Mouse (Mus musculus) neural tube, embryonic 13.5 days (tissue): Measurements from ENCODE around the gene Rnf126. TPM values are rescaled to one million over a fixed set of nuclear protein-coding genes. Genes with fewer than 3 reads are reported as not detected.

ENCODE experiments used
- ATAC-seq: fragments of 200-750 bp; cut with Nextera tagmentation; 2 replicates; pipeline ENCODE4 v1.8.0; 2017; ENCODE audit warnings: low read depth, mild to moderate bottlenecking, moderate TSS enrichment, moderate library complexity
- H3K27ac ChIP-seq: fragments of 300-500 bp; sonication (generic); replicated peaks from 2 replicates; pipeline ENCODE4 v1.5.1; 2015; ENCODE audit warnings: moderate library complexity, mild to moderate bottlenecking, inconsistent platforms
- H3K27me3 ChIP-seq: fragments of 300-500 bp; sonication (generic); 2 replicates; pipeline ENCODE4 v1.6.1; 2015; ENCODE audit warnings: mild to moderate bottlenecking, inconsistent platforms
- H3K36me3 ChIP-seq: fragments of 300-500 bp; sonication (generic); 2 replicates; pipeline ENCODE4 v1.6.1; 2015; ENCODE audit warnings: mild to moderate bottlenecking, inconsistent platforms
- H3K4me1 ChIP-seq: fragments of 300-500 bp; sonication (generic); replicated peaks from 2 replicates; pipeline ENCODE4 v1.6.1; 2015; ENCODE audit warnings: inconsistent platforms
- H3K4me2 ChIP-seq: fragments of 300-500 bp; sonication (generic); 2 replicates; pipeline ENCODE4 v1.6.1; 2015; ENCODE audit warnings: inconsistent platforms, mild to moderate bottlenecking, moderate library complexity
- H3K4me3 ChIP-seq: fragments of 300-500 bp; sonication (generic); 2 replicates; pipeline ENCODE4 v1.5.1; 2015; ENCODE audit warnings: mild to moderate bottlenecking, inconsistent platforms
- H3K9ac ChIP-seq: fragments of 300-500 bp; sonication (generic); 2 replicates; pipeline ENCODE4 v1.6.1; 2015; ENCODE audit warnings: moderate library complexity, mild to moderate bottlenecking, inconsistent platforms
- H3K9me3 ChIP-seq: fragments of 300-500 bp; sonication (generic); 2 replicates; pipeline ENCODE4 v1.6.1; 2016; ENCODE audit warnings: inconsistent platforms
- WGBS: fragments of 180-500 bp; shearing (Covaris S2); methylation state at CpG from one replicate; pipeline ENCODE4 v1.1.7; 2015; 5-methylcytosine and 5-hydroxymethylcytosine counted together
- polyA plus RNA-seq: library from polyadenylated mRNA; unstranded; fragments of >200 nt; fragmentation: Nextera tagmentation; extraction: Ambion mirVana; gene quantifications from 2 replicates; pipeline ENCODE4 v1.2.1, GENCODE M21; 2015

Rnf126 gene
- polyA plus RNA-seq, result 96.2 and 98.5 TPM in 2 replicates

DNA sequence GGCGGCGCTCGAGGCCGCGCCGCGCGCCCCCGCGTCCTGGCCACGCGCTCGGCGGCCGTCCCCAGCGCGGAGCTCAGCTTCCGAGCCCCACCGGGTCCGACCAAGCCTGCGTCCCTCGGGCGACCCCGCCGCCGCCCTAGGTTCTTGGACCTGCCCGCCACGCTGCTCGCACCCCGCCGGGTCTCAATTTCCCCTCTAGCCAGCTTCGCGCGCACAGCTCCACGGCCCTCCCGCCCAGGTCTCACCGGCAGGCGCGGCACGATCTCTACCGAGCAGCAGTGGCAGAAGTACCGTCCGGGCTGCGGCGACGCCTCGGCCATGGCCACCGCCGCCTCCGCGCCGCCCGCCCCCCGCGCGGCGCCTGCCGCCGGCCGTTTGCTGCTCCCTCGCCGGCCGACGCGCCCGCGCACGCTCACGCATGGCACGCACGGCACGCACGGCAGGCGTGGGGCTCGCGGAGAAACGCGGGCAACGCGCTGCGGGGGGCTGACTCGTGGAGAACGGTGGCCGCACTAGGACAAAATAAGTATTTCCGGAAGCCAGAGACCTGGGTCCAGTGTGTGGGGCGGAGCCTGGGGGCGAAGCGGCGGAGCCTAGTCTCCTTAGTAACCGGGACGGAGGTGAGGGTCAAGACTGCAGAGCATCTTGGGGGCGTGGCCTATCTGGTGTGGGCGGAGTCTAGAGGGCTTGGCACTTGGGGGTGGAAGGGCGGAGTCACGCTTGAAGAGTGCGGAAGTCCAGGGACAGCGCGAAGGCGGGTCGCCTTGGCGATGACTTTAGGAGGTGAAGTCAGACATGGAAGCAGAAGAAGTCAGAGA, at the start of gene Rnf126:
Gene Rnf126 (minus strand): TSS at position 445 of the 818 bp plus-strand sequence.
- peaks cover 11% of the 10 kb centered on the region for H3K36me3 ChIP-seq
- H3K4me3 ChIP-seq, result peak within 1 kb of the TSS; percentile 95
- no peaks in the 10 kb centered on the region for H3K9me3 ChIP-seq
- H3K4me2 ChIP-seq, result peak within 1 kb of the TSS; percentile 96
- peak within 1 kb of the TSS; percentile 94 for H3K27ac ChIP-seq
- H3K4me1 ChIP-seq, result peaks cover 40% of the 10 kb centered on the region
- peak; percentile 92 for ATAC-seq
- under 1% methylated on average over 87 of the region's 101 CpGs for WGBS
- H3K9ac ChIP-seq, result peak within 1 kb of the TSS; percentile 96
- no peaks in the 10 kb centered on the region for H3K27me3 ChIP-seq

DNA sequence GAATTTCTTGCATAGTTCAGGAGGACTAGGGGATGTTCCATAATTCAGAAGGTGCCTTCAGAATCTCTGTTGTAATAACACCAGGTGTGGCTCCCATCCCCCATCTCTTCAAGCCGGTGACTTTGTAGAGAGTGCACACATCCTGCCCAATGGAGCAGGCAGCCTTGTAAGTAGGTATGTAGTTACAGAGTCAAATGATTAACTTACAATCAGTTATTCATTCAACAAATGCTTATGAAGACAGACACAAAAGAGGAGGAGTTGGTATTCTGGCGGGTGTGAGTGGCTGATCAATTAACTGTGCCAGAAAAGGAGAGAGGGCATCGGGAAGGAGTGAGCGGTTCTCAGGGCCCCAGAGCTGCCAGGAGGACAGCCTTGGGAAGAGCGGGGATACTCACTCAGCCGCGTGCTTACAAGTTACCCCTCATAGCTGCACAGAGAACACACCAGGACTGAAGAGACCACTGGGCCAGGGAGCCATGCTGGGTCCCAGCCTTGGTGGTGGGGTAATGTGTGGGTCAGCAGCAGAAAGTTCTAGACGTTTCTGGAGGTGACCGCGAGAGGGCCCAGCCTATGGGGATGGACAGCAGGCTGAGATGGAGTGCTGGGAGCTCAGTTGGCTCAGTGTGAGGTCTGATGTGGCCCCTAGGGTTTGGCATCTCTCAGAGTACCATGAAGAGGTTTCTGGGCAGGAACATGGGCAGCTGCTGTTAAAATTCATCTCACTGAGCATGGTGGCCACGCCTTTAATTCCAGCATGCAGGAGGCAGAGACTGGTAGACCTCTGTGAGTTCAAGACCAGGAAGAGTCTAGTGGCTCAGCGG, 49.1 kb upstream of the Rnf126 start:
- Histone ChIP-seq H3K9ac (no peak overlapping the region), H3K27ac (no peak overlapping the region), H3K27me3 (no peaks in the 10 kb centered on the region), H3K4me3 (no peak overlapping the region), H3K4me2 (no peak overlapping the region), H3K36me3 (peaks cover 79% of the 10 kb centered on the region), H3K4me1 (peaks cover 8% of the 10 kb centered on the region; the same call in 1 of the 2 replicates), H3K9me3 (no peaks in the 10 kb centered on the region)
- WGBS, result 89% methylated on average over 12 of the region's 12 CpGs
- no peak for ATAC-seq

DNA sequence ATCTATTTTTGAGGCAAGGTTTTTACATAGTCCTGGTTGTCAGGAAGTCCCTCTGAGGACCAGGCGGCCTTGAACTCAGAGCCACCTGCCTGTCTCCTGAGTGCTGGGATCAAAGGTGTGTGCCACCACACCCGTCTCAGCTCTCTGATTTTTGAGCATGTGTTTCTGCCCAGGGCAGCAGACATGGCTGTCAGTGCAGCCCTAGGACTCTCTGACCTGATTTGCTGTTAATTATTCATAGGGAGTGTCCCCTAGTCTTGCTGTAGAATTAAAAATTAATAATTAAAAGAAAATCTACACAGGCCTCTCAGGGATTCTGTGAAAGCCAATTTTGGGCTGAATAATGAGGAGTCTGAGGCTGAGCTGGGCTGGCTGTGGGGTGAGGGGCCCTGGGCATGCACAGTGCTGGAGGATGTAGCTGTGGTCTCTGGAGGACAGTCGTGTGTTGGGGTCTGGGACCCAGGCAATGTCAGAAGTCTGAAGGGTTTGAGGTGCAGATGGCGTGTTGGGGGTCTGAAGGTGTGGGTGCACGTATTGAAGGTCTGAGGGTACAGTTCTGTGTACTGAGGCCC, 47.6 kb upstream of the Rnf126 start:
- Histone ChIP-seq H3K4me1 (peaks cover 8% of the 10 kb centered on the region; the same call in 1 of the 2 replicates), H3K27me3 (no peaks in the 10 kb centered on the region), H3K4me2 (no peak overlapping the region), H3K9ac (no peak overlapping the region), H3K9me3 (no peaks in the 10 kb centered on the region), H3K36me3 (peaks cover 78% of the 10 kb centered on the region), H3K4me3 (no peak overlapping the region), H3K27ac (no peak overlapping the region)
- 81% methylated on average over 5 of the region's 5 CpGs for WGBS
- no peak for ATAC-seq

DNA sequence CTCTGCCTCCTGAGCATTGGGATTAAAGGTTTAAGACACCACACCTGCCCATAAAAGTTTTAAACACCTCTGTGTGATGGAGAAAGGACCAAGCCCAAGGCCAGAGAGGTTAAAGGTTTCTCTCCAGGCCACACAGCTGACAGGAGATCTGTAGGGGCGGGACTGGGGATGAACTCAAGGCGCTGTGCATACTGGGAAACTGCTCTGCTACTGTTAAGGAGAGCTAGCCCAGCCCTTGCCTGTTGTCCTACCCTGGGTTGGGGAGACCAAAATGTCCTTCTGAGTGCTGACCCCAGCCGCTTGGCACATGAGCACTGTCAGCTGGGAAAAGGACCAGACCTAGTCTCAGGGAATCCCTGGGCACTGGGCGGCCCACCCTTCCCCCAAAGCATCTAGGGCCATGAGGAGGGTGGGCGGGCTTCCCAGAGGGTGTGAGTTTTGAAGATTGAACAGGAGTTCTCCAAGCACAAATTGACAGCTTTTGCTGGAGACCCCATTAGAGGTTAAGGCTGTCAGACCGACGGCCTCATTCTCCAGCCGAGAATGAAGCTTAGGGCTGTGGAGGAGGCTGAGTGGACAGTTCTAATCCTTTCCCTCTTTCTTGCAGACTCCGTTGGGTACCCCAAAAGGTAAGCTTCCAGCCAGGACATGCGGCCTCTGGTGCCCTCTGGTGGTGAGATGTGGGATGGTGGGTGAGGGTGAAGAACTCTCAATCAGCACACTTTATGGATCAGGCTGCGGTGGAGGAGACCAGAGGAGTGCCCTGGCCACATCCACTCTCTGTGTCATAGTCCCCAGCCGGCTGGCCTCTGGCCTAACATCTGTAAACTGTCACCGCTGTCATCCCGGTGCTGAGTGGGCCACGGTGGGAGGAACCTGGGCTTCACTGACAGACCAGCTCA, 45.2 kb upstream of the Rnf126 start:
- H3K9ac ChIP-seq, result no peak overlapping the region
- H3K4me1 ChIP-seq, result peaks cover 16% of the 10 kb centered on the region
- H3K4me2 ChIP-seq, result no peak overlapping the region
- H3K36me3 ChIP-seq, result peaks cover 80% of the 10 kb centered on the region
- no peaks in the 10 kb centered on the region for H3K27me3 ChIP-seq
- ATAC-seq, result peak; percentile 41
- H3K9me3 ChIP-seq, result no peaks in the 10 kb centered on the region
- H3K27ac ChIP-seq, result no peak overlapping the region
- WGBS, result 30% methylated on average over 15 of the region's 15 CpGs
- no peak overlapping the region for H3K4me3 ChIP-seq

DNA sequence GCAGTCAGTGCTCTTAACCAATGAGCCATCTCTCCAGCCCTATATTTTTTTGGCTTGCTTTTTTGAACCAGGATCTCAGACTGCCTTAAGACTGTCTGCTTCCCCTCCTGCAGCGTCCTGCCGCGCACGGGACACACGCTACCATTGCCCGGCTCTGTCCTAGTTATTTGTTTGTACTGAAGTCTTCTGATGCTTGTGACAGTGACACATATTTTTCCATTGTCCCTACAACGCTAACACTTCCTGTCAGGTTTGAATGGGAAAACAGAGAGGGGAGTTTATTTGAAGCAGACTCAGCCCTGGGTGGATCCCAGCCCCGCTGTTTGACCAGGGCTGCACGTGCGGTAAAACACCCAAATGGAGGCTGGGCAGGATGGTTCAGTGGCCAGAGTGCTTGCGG, 42.0 kb upstream of the Rnf126 start:
- Histone ChIP-seq H3K27me3 (no peaks in the 10 kb centered on the region), H3K9me3 (no peaks in the 10 kb centered on the region), H3K9ac (no peak overlapping the region), H3K4me2 (no peak overlapping the region), H3K27ac (peak overlapping the region; percentile 86; the same call in 1 of the 2 replicates), H3K4me3 (no peak overlapping the region), H3K4me1 (peaks cover 49% of the 10 kb centered on the region), H3K36me3 (peaks cover 59% of the 10 kb centered on the region)
- ATAC-seq, result no peak
- WGBS, result 88% methylated on average over 11 of the region's 11 CpGs

DNA sequence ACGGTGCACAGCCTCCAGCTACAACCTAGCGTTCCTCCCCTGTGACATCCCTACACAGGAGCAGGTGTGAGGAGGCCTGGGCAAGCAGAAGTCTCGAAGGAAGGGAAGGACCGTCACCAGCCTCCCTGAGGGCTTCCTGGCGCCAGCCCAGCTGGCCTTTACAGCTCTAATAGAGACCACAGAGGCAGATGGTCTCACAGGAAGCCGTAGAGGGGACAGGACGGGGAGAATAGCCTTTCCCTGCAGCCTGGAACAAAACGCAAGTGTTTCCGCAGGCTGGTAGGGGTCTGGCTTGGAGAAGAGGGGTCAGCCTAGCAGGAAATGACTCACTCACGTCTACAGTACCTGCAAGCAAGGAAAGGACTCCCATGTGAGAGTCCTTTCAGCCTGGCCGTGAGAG, 41.1 kb upstream of the Rnf126 start:
- Histone ChIP-seq H3K9ac (peak overlapping the region; percentile 45), H3K4me3 (no peak overlapping the region), H3K27me3 (no peaks in the 10 kb centered on the region), H3K36me3 (peaks cover 59% of the 10 kb centered on the region), H3K9me3 (no peaks in the 10 kb centered on the region), H3K4me2 (no peak overlapping the region), H3K27ac (peak overlapping the region; percentile 86), H3K4me1 (peaks cover 58% of the 10 kb centered on the region)
- no peak for ATAC-seq
- 30% methylated on average over 11 of the region's 11 CpGs for WGBS

DNA sequence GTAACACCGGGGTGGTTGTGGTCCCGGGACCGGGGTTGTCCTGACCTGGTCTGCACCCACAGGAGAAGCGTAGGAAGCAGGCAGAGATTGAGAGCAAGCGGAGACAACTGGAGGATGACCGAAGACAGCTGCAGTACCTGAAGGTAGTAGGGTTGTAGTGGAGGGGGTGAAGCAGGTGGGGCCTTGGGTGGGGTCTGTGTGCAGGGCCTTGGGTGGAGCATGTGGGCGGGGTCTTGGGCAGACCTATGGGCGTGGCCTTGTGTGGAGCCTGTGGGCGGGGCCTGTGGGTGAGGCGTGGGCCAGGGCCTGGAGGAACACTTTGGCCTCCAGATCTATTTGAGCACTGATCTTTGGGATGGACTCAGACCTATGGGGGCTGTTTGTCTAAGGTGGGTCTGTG, 40.2 kb upstream of the Rnf126 start:
- Histone ChIP-seq H3K4me2 (no peak overlapping the region), H3K36me3 (peaks cover 53% of the 10 kb centered on the region), H3K27me3 (no peaks in the 10 kb centered on the region), H3K9me3 (no peaks in the 10 kb centered on the region), H3K4me1 (peaks cover 67% of the 10 kb centered on the region), H3K27ac (peak overlapping the region; percentile 86), H3K9ac (no peak overlapping the region), H3K4me3 (no peak overlapping the region)
- ATAC-seq, result no peak
- WGBS, result 85% methylated on average over 10 of the region's 10 CpGs

DNA sequence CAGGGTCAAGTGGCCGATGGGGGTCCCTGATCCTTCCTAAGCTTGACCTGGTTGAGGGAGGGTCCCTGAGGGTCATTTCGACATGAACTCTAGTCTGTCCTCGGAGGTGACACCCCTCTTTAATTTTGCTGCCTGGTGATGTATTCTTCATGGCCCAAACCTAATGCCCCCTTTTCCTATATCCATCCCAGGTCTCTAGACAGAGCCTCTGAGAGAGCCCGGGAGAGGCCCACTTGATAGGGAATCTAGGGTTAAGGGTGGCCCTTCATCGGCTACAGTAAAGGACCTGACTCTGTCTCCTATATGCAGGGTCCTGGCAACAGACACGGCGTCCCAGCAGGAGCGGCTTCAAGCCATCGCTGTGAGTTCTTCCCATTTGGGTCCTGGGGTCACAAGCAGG, 39.6 kb upstream of the Rnf126 start:
- Histone ChIP-seq H3K36me3 (peaks cover 48% of the 10 kb centered on the region), H3K27ac (peak overlapping the region; percentile 86), H3K4me3 (no peak overlapping the region), H3K9me3 (no peaks in the 10 kb centered on the region), H3K4me1 (peaks cover 73% of the 10 kb centered on the region), H3K4me2 (no peak overlapping the region), H3K27me3 (no peaks in the 10 kb centered on the region), H3K9ac (no peak overlapping the region)
- WGBS, result 92% methylated on average over 9 of the region's 9 CpGs
- no peak for ATAC-seq

DNA sequence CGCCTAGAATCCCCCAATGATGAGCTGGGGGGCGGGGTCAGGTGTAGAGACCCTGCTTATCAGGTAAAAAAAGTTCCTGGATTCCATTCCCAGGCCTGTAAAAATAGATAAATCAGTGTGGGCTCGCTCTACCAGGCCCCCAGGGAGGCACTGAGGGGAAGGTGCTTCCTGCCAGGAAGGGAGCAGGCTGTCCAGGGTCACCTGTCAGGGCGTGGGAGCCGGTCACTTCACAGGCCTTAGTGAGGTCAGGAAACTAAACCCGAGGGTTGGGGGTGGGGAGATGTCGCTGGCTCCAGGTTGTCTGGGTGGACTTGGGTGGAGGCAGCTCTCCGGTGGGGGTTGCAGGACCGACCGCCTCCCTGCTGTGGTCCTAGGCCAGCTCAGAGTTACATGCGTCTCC, 38.9 kb upstream of the Rnf126 start:
- H3K4me1 ChIP-seq, result peaks cover 80% of the 10 kb centered on the region
- no peak for ATAC-seq
- H3K9ac ChIP-seq, result peak overlapping the region; percentile 39; the same call in 1 of the 2 replicates
- 78% methylated on average over 11 of the region's 11 CpGs for WGBS
- H3K4me2 ChIP-seq, result no peak overlapping the region
- peaks cover 41% of the 10 kb centered on the region for H3K36me3 ChIP-seq
- peak overlapping the region; percentile 97; the same call in 1 of the 2 replicates for H3K27ac ChIP-seq
- H3K4me3 ChIP-seq, result no peak overlapping the region
- no peaks in the 10 kb centered on the region for H3K9me3 ChIP-seq
- no peaks in the 10 kb centered on the region for H3K27me3 ChIP-seq

DNA sequence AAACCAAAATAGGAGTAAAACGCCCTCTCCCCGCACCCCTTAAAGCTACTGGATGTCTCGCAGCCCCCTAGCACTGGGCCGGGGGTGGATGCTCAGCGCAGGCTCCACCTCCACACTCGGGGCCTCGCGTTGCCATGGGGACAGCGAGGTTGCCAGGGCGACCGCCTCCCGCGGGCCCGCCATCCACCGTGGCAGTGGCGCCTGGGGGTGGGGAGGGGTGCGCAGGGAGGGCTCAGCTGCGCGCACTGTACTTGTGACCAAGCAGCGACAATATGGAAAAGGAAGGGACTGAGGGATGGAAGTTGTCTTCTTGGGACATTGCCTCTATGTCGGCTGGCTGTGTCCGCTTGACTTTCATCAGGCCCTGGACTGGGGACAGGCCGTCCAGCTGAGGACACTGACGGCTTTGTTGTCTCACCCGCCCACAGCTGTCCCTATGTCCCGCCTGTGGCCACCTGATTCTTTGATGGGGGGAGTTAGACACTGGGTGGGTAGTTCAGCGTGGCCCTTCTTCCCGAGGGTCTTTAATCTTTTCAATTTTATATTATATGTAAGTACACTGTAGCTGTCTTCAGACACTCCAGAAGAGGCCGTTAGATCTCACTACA, 37.1 kb upstream of the Rnf126 start:
- no peaks in the 10 kb centered on the region for H3K27me3 ChIP-seq
- WGBS, result 3% methylated on average over 29 of the region's 29 CpGs
- peak overlapping the region; percentile 97 for H3K27ac ChIP-seq
- peak overlapping the region; percentile 26 for H3K4me3 ChIP-seq
- peaks cover 23% of the 10 kb centered on the region for H3K36me3 ChIP-seq
- H3K9ac ChIP-seq, result peak overlapping the region; percentile 58
- peak overlapping the region; percentile 51 for H3K4me2 ChIP-seq
- peaks cover 90% of the 10 kb centered on the region for H3K4me1 ChIP-seq
- ATAC-seq, result peak; percentile 91
- no peaks in the 10 kb centered on the region for H3K9me3 ChIP-seq
